ENCODE assay signal across 8 mouse cellular contexts in genomic region chr10:121033128-121033791, GRCm38 (mm10). TPM values are rescaled to one million over a fixed set of nuclear protein-coding genes. Genes with fewer than 3 reads are reported as not detected.
DNase-seq lines count a peak whose midpoint lies in the region; ATAC-seq and TF ChIP-seq lines count a peak whose summit lies in the region.

No protein-coding gene starts in this region.

- TF ChIP-seq POLR2A in limb, embryonic 14.5 days (IDR thresholded peaks at IDR 0.05; ENCODE audit: borderline replicate concordance, extremely low read depth, insufficient read depth, insufficient read length), result no peak
- no peak for TF ChIP-seq POLR2A in spleen, adult 2 months (IDR thresholded peaks at IDR 0.05; ENCODE audit: low read depth, low read length)

- peaks cover 52% of the 10 kb centered on the region for H3K27me3 ChIP-seq in erythroblast, embryonic 14.5 days (ENCODE audit: control insufficient read depth)
- peaks cover 30% of the 10 kb centered on the region for H3K27me3 ChIP-seq in intestine, postnatal 0 days (replicated peaks; ENCODE audit: control insufficient read depth, insufficient read depth, low read length)
- H3K27me3 ChIP-seq in limb, embryonic 14.5 days (ENCODE audit: control insufficient read depth, insufficient read depth, low read length), result no peaks in the 10 kb centered on the region
- H3K27me3 ChIP-seq in midbrain, embryonic 16.5 days (ENCODE audit: control insufficient read depth, insufficient read depth, low read depth, low read length), result peaks cover 14% of the 10 kb centered on the region
- H3K27me3 ChIP-seq in spleen, adult 2 months (ENCODE audit: control insufficient read depth, insufficient read depth, low read length), result peaks cover 5% of the 10 kb centered on the region; the same call in 1 of the 2 replicates

- no peaks in the 10 kb centered on the region for H3K36me3 ChIP-seq in erythroblast, embryonic 14.5 days (ENCODE audit: control insufficient read depth)
- H3K36me3 ChIP-seq in intestine, postnatal 0 days (ENCODE audit: control insufficient read depth, insufficient read depth), result no peaks in the 10 kb centered on the region
- no peaks in the 10 kb centered on the region for H3K36me3 ChIP-seq in limb, embryonic 14.5 days (ENCODE audit: control insufficient read depth, insufficient read depth, low read length)
- no peaks in the 10 kb centered on the region for H3K36me3 ChIP-seq in midbrain, embryonic 16.5 days (ENCODE audit: control insufficient read depth, insufficient read depth, low read length)
- H3K36me3 ChIP-seq in spleen, adult 2 months (ENCODE audit: control insufficient read depth, insufficient read depth, low read length), result no peaks in the 10 kb centered on the region

- peak overlapping the region; percentile 92 for H3K4me2 ChIP-seq in intestine, postnatal 0 days (replicated peaks; ENCODE audit: low read depth)
- peak overlapping the region; percentile 91 for H3K4me2 ChIP-seq in limb, embryonic 14.5 days (replicated peaks; ENCODE audit: low read depth, low read length, severe bottlenecking)
- H3K4me2 ChIP-seq in midbrain, embryonic 16.5 days (ENCODE audit: low read length), result peak overlapping the region; percentile 98

- peaks cover 11% of the 10 kb centered on the region for H3K4me1 ChIP-seq in erythroblast, embryonic 14.5 days (ENCODE audit: control insufficient read depth)
- peaks cover 6% of the 10 kb centered on the region; the same call in 1 of the 2 replicates for H3K4me1 ChIP-seq in intestine, postnatal 0 days (replicated peaks; ENCODE audit: control insufficient read depth, insufficient read depth, low read length)
- H3K4me1 ChIP-seq in limb, embryonic 14.5 days (ENCODE audit: control insufficient read depth, insufficient read depth, low read length), result peaks cover 12% of the 10 kb centered on the region; the same call in 1 of the 2 replicates
- H3K4me1 ChIP-seq in midbrain, embryonic 16.5 days (ENCODE audit: control insufficient read depth, insufficient read depth, low read length), result peaks cover 5% of the 10 kb centered on the region; the same call in 1 of the 2 replicates
- peaks cover 3% of the 10 kb centered on the region; the same call in 1 of the 2 replicates for H3K4me1 ChIP-seq in spleen, adult 2 months (ENCODE audit: control insufficient read depth, insufficient read depth, insufficient read length)

- under 1% methylated on average over 25 of the region's 25 CpGs for WGBS in intestine, postnatal 0 days
- WGBS in limb, embryonic 14.5 days, result under 1% methylated on average over 25 of the region's 25 CpGs
- under 1% methylated on average over 25 of the region's 25 CpGs for WGBS in midbrain, embryonic 16.5 days
- under 1% methylated on average over 25 of the region's 25 CpGs for WGBS in spleen, adult 2 months

- peak; percentile 72 for TF ChIP-seq CTCF in intestine, postnatal 0 days (IDR thresholded peaks at IDR 0.05; ENCODE audit: low read depth)
- TF ChIP-seq CTCF in spleen, adult 2 months (IDR thresholded peaks at IDR 0.05; ENCODE audit: extremely low read depth, insufficient read depth, insufficient read length, insufficient replicate concordance), result peak; percentile 28; the same call in 1 of the 2 replicates

- no peak overlapping the region for H3K9ac ChIP-seq in intestine, postnatal 0 days (ENCODE audit: low read depth, low read length)
- H3K9ac ChIP-seq in limb, embryonic 14.5 days (ENCODE audit: low read depth, low read length, severe bottlenecking), result peak overlapping the region; percentile 29; the same call in 1 of the 2 replicates
- peak overlapping the region; percentile 69 for H3K9ac ChIP-seq in midbrain, embryonic 16.5 days (ENCODE audit: low read depth, low read length)

- no peak overlapping the region for H3K27ac ChIP-seq in intestine, postnatal 0 days (ENCODE audit: low read depth, low read length)
- 0 out of 2 replicates have a peak overlapping the region, but pooled peaks have one; percentile 61 for H3K27ac ChIP-seq in limb, embryonic 14.5 days (replicated peaks; ENCODE audit: low read depth, low read length)
- no peak overlapping the region for H3K27ac ChIP-seq in midbrain, embryonic 16.5 days (ENCODE audit: low read length)
- no peak overlapping the region for H3K27ac ChIP-seq in spleen, adult 2 months (ENCODE audit: insufficient read depth, low read length)

- DNase-seq in embryo, embryonic 11 days, result peak; percentile 90
- DNase-seq in limb, embryonic 14.5 days (ENCODE audit: low spot score), result peak; percentile 86
- peak; percentile 55 to 56 for DNase-seq in spleen, adult 2 months (ENCODE audit: low read depth in 1 of 2, low spot score in 2 of 2)

- peak overlapping the region; percentile 43 for H3K4me3 ChIP-seq in erythroblast, embryonic 14.5 days (replicated peaks)
- peak overlapping the region; percentile 46 for H3K4me3 ChIP-seq in intestine, postnatal 0 days (ENCODE audit: low read depth, low read length)
- H3K4me3 ChIP-seq in limb, embryonic 14.5 days (replicated peaks; ENCODE audit: low read length), result peak overlapping the region; percentile 53
- peak overlapping the region; percentile 62 for H3K4me3 ChIP-seq in midbrain, embryonic 16.5 days (ENCODE audit: low read depth, low read length)
- peak overlapping the region; percentile 57 for H3K4me3 ChIP-seq in spleen, adult 2 months (ENCODE audit: extremely low read depth, insufficient read depth, insufficient read length)

- no peaks in the 10 kb centered on the region for H3K9me3 ChIP-seq in erythroblast, embryonic 14.5 days (ENCODE audit: control insufficient read depth, low read length)
- H3K9me3 ChIP-seq in intestine, postnatal 0 days (ENCODE audit: control insufficient read depth), result no peaks in the 10 kb centered on the region
- no peaks in the 10 kb centered on the region for H3K9me3 ChIP-seq in limb, embryonic 14.5 days (ENCODE audit: control insufficient read depth, low read length)
- H3K9me3 ChIP-seq in midbrain, embryonic 16.5 days (replicated peaks; ENCODE audit: control insufficient read depth, low read length, poor library complexity, severe bottlenecking), result no peaks in the 10 kb centered on the region

- no peak for ATAC-seq in erythroblast, adult 5-6 weeks (replicated peaks; ENCODE audit: low FRiP score, poor library complexity, severe bottlenecking)
- peak; percentile 81 for ATAC-seq in granulocyte monocyte progenitor cell, adult 5-6 weeks (replicated peaks; ENCODE audit: poor library complexity, severe bottlenecking)
- ATAC-seq in intestine, postnatal 0 days, result peak; percentile 87
- peak; percentile 82 for ATAC-seq in limb, embryonic 14.5 days (ENCODE audit: low FRiP score, low read depth)
- peak; percentile 84 for ATAC-seq in midbrain, embryonic 16.5 days

RNA-seq across cellular contexts. Expression of gene Wif1, which starts 0.5 kb away (rescaled TPM):
- polyA plus RNA-seq in erythroblast, embryonic 14.5 days (2012), result not detected in 2 replicates
- total RNA-seq in erythroblast, adult 5-6 weeks (2015; ENCODE audit: low replicate concordance), result not detected in 2 replicates
- not detected in 2 replicates for total RNA-seq in erythroblast, adult 5-6 weeks (2017; ENCODE audit: low replicate concordance)
- 0.83 TPM in 1 of 2 replicates, not detected in the other for total RNA-seq in granulocyte monocyte progenitor cell, adult 5-6 weeks (2014; fragmentation: Nextera tagmentation)
- not detected in 2 replicates for total RNA-seq in granulocyte monocyte progenitor cell, adult 5-6 weeks (2017)
- 0.65 and 1.2 TPM in 2 replicates for polyA plus RNA-seq in intestine, postnatal 0 days (2015; fragmentation: Nextera tagmentation; extraction: Ambion mirVana)
- polyA plus RNA-seq in limb, embryonic 14.5 days (2012; rRNA removed), result 54.3 and 63.7 TPM in 2 replicates
- 75.1 and 81.1 TPM in 2 replicates for polyA plus RNA-seq in limb, embryonic 14.5 days (2014; fragmentation: Nextera tagmentation; extraction: Ambion mirVana)
- 18.7 and 20.6 TPM in 2 replicates for polyA plus RNA-seq in midbrain, embryonic 16.5 days (2015; fragmentation: Nextera tagmentation; extraction: Ambion mirVana)
- polyA plus RNA-seq in spleen, adult 2 months (2012; rRNA removed), result not detected in 2 replicates

RNA-seq across cellular contexts. Expression of gene Lemd3, which starts 54.1 kb away (rescaled TPM):
- polyA plus RNA-seq in erythroblast, embryonic 14.5 days (2012), result 0.26 and 0.36 TPM in 2 replicates
- 5.4 and 5.6 TPM in 2 replicates for total RNA-seq in erythroblast, adult 5-6 weeks (2015; ENCODE audit: low replicate concordance)
- 6.1 and 8.5 TPM in 2 replicates for total RNA-seq in erythroblast, adult 5-6 weeks (2017; ENCODE audit: low replicate concordance)
- total RNA-seq in granulocyte monocyte progenitor cell, adult 5-6 weeks (2014; fragmentation: Nextera tagmentation), result 9.6 and 12.2 TPM in 2 replicates
- total RNA-seq in granulocyte monocyte progenitor cell, adult 5-6 weeks (2017), result 16.4 and 17.5 TPM in 2 replicates
- 2.6 and 2.7 TPM in 2 replicates for polyA plus RNA-seq in intestine, postnatal 0 days (2015; fragmentation: Nextera tagmentation; extraction: Ambion mirVana)
- 13.6 and 14.5 TPM in 2 replicates for polyA plus RNA-seq in limb, embryonic 14.5 days (2012; rRNA removed)
- polyA plus RNA-seq in limb, embryonic 14.5 days (2014; fragmentation: Nextera tagmentation; extraction: Ambion mirVana), result 6.3 and 7.6 TPM in 2 replicates
- polyA plus RNA-seq in midbrain, embryonic 16.5 days (2015; fragmentation: Nextera tagmentation; extraction: Ambion mirVana), result 2.7 and 3.3 TPM in 2 replicates
- 4.9 and 7.0 TPM in 2 replicates for polyA plus RNA-seq in spleen, adult 2 months (2012; rRNA removed)
